Mouse (Mus musculus) testis, postnatal 10 days (tissue): ENCODE data around the gene 9230104L09Rik.

Experiments
- DNase-seq: peaks from one replicate; pipeline ENCODE4 v3.0.0; 2021; ENCODE audit warnings: low spot score

9230104L09Rik gene

GRCm38 (mm10) chr2:148856630-148857400 lies 8.0 kb downstream of the 9230104L09Rik start:
- DNase-seq, result no peak

GRCm38 (mm10) chr2:148851116-148851906 lies 13.5 kb downstream of the 9230104L09Rik start:
- DNase-seq, result peak; percentile 83

- DNase-seq, result no peak
These were observed 25.6 kb downstream of the 9230104L09Rik start for GRCm38 (mm10) chr2:148839224-148839623.

GRCm38 (mm10) chr2:148838075-148838777 lies 26.6 kb downstream of the 9230104L09Rik start:
- DNase-seq, result no peak

- DNase-seq, result peak; percentile 65
These were observed 29.9 kb downstream of the 9230104L09Rik start, which contains the start of gene Cst9 for GRCm38 (mm10) chr2:148834912-148835311. TSS of gene Cst9 (plus strand) at chr2:148835147.

GRCm38 (mm10) chr2:148825986-148826385 lies 38.9 kb downstream of the 9230104L09Rik start:
- DNase-seq, result no peak

GRCm38 (mm10) chr2:148819909-148820308 lies 44.9 kb downstream of the 9230104L09Rik start, which contains the start of gene Cst13:
TSS of gene Cst13 (plus strand) at chr2:148820081.
- DNase-seq, result no peak

GRCm38 (mm10) chr2:148806696-148807095 lies 58.1 kb downstream of the 9230104L09Rik start:
- no peak for DNase-seq

- no peak for DNase-seq
These were observed 63.3 kb downstream of the 9230104L09Rik start for GRCm38 (mm10) chr2:148801491-148801921.

GRCm38 (mm10) chr2:148798485-148798884 lies 66.4 kb downstream of the 9230104L09Rik start, which contains the start of gene Cst8:
TSS of gene Cst8 (plus strand) at chr2:148798785.
- DNase-seq, result no peak
